Mouse (Mus musculus): Measurements from ENCODE around the gene 4933427D14Rik.

The 4933427D14Rik gene

DNA sequence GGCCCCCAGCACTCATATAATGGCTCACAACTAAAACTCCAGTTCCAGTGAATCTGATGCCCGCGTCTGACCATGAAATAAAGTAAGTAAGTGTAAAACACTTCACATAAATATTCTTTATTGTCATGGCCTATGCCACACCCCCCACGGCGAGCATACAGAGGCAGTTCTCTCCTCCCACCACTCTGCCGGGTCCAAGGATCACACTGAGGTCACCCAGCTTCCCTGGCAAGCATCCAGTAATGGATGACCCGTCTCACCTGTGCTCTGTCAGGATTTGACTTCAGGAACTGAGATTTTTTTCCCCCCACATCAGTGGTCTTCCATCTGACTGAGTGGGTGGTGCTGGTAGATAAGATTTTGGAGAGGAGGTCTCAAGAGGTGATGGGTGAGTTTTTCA is 67.1 kb downstream of the 4933427D14Rik start:
- DNase-seq (ENCODE audit: low read depth, low spot score): no peak

GRCm38 (mm10) chr11:72136231-72136982 is 70.9 kb downstream of the 4933427D14Rik start:
- DNase-seq (ENCODE audit: low read depth, low spot score): no peak

DNA sequence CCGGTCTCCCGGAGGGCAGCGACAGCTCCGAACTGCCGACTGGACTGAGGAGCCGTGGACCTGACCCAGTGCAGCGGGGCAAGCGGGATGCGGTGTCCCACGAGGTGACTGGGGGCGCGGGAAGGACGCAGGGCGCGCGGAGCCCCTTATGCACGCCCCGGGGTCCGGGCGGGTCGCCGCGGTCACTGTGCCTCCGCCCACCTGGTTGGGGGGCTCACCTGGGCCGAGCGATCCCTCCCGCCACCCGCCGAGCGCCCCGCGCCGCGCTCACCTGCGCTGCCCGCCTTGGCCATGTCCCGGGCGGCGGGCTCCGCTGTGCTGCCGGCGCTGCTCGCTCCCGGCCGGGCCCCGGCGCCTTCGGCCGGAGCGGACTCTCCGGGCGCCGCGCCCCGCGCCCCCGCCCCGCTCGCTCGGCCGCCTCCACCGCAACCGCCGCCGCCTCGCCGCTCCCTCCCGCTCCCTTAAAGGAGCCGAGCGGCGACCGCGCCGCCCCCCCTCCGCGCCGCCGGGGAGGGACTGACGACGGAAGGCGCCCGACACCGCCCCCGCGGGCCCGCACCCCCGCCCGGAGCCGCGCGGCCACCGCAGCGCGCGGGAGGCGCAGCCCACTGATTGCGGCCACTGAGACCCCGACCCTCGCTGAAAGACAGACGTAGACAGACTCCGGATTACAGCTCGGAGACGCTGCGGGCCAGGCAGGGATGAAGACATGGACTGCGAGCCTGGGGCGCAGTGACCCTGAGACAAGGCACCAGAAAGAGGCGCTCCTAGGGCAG is 71.7 kb downstream of the 4933427D14Rik start, which contains the start of gene Pitpnm3:
TSS of gene Pitpnm3 (minus strand) at position 396 of the 776 bp plus-strand sequence.
- DNase-seq (ENCODE audit: low read depth, low spot score): peak; percentile 20

DNA sequence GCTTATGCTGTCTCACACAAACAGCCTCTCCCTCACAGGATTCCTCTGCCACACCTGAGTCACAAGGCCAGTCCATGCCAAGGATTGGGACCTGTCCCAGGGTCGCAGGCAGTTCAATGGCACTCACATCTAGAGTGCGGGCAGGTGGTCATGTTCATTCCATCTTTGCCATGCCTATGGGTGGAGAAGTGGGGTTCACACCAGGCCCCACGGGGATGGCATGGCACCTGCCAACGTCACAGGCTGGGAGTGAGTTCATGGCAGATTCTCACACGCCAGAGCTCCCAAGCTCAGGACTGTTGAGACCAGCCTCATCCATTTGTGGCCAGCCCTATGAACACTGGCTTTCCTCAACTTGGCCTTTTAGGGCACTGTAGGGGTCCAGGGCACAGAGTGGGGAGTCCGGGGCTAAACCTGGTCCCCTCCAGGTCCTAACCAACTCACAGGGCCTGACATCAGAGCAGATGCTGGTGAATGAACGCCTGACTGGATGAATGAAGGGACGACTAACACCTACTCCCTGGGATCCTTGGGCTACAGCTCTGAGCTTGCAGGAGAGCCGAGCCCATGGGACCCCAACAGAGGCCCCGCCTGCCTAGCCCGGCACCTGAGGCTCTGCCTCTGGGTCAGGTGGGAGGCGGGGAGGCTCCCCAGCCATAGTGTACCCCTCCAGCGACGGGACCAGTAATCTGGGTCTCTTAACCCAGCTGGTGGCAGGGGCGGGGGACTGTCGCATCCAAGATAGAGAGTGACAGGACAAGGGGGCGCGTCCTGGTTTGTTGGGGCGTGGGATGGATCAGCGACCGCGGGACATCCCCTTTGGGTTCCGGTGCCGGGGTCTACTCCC is 72.5 kb downstream of the 4933427D14Rik start:
- DNase-seq (ENCODE audit: low read depth, low spot score): peak; percentile 19

DNA sequence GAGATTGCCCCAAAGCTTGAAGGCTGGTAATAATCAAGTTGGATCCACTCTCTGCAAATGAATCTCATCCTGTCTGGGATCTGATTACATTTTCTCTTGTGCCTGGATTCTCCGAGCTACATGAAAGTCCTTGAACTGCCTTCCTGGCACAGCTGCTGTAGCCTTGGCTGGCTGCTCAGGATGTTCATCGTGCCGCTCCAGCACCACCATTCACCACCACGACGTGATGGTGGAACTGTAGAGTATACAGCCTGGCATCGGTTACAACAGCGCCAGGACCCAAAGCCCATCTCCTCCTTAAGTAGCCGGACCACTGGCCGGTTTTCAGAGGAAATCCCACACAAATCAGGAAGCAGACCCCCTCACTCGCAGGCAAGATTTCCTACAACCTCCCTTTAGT is 74.2 kb downstream of the 4933427D14Rik start:
- DNase-seq (ENCODE audit: low read depth, low spot score): no peak

DNA sequence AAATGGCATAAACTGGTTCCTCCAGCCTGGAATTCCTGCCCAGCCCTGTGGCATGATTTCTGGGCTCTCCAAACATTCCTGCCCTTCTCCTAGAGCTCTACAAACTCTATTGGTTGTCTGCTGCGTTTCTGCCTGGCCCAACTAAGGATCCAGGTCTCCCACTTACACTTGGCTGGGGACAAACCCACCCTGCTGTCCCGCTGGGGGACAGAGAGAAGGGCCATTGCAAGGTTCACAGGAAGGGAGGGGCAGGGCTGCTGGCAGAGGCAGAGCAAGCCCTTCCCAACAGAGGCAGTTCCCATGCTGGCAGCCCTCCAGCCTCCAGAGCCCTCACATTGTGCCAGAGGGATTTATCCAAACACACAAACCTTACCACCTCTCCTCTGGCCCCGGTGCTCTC is 75.0 kb downstream of the 4933427D14Rik start:
- no peak for DNase-seq (ENCODE audit: low read depth, low spot score)

DNA sequence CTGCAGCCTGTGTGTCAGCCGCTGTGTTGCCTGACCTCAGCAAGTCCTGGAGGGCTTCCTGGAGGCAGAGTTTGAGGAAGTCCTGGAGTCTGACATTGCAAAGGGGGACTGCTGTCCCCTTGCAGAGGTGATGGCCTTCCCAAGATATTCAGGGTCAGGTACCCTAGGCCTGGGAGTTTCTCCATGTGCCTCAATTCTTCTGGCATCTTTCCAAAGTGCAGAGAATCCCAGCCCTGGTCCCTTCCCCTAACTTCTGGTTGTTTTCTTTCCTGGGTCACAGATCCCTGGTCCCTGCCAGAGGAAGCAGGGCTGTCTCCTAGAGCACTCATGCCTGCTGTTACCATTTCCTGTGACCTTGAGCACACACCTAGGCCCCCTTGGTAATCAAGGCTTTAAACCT is 75.6 kb downstream of the 4933427D14Rik start:
- peak; percentile 27 for DNase-seq (ENCODE audit: low read depth, low spot score)

- no peak for DNase-seq (ENCODE audit: low read depth, low spot score)
These were observed 76.4 kb downstream of the 4933427D14Rik start for GRCm38 (mm10) chr11:72130905-72131304.

DNA sequence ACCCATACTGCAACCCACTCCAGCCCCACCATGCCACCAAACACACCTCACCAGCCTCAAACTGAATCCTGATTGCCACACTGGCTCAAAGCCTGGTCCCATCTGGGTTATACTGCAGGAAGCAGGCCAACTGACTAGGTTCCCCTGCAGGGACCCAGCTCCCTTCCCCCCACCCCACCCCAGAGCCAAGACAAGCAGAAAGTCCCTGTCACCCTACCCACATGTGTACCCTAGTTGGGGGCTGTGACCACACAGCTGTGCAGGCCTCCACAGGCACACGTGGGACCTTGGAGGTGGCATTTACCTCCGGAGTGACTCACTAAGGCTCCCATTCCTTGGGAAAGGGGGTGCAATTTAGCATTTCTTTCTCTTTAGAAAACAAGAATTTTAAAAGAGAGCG is 76.8 kb downstream of the 4933427D14Rik start:
- DNase-seq (ENCODE audit: low read depth, low spot score): no peak

- DNase-seq (ENCODE audit: low read depth, low spot score): no peak
These were observed 77.2 kb downstream of the 4933427D14Rik start for GRCm38 (mm10) chr11:72130021-72130420.

DNA sequence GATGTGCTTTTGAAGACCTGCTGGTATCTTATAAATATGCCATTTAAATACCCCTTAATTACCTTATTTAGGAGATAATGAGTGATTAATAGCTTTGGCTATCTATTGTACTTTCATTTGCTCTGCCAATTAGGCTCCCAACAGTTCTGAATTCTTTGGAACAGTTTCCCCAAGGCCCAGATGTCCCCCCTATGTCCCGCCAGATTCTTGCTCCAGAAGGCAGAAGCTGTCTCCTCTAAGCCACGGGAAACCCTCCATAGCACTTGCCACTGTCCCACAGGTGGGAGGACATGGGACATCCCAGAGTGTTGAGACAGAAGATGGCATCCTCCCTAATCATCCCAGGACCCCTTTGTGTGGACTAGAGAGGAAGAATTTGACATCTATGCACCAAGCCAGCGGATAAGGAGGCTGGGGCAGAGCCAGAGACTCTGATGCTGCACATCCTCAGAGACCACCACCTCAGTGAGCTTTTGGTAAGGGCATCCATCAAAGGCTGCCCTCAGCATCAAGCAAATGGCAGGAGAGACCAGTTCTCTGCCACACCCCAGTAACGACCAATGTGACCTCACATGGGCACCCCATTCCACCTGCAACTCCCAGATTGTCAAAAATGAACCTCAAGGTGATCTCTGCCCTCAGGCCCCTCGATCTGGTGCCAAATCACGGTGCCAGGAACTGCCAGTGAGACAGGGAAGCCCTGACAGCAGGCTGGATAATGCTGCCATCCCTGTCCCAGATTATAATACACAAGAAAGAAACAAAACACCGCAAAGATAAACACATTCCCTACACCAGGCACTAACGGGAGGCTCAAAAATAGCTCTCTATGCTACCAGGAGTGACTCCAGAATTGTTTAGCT is 78.0 kb downstream of the 4933427D14Rik start:
- no peak for DNase-seq (ENCODE audit: low read depth, low spot score)

DNA sequence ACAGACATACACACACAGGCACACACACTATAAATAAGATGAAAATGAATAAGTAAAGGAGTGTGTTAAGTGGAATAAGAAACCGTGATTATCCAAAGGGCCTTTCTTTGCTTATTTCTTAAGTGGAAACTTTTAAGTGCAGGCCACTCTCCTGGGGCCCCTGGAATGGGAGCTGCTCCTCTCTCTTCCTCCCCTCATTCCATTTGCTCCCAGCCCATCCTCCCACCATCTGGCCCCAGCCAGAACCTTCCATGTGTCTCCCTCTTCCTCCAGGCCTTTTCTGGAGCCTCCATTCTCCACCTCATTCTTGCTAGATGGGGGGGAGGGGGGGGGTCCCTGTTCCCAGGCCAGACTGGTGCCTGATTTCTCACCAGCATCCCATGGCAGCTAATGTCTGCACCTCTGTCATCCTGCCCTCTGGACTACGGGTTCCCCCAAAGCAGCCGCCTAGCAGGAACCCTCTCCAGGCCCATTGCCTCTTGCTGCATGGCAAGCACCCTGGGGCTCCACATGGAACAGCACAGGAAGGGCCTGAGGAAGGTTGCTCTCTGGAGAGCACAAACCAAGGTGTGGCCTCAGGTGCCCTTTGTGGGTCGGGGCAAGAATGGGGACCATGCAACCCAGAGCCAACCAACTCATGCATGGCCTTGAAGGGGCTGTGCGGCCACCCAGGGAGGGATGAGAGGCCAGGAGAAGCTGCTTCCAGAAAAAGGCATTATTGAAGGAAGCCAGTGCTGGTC is 79.6 kb downstream of the 4933427D14Rik start:
- no peak for DNase-seq (ENCODE audit: low read depth, low spot score)

- DNase-seq (ENCODE audit: low read depth, low spot score): no peak
These were observed 81.5 kb downstream of the 4933427D14Rik start for GRCm38 (mm10) chr11:72125781-72126180.

DNA sequence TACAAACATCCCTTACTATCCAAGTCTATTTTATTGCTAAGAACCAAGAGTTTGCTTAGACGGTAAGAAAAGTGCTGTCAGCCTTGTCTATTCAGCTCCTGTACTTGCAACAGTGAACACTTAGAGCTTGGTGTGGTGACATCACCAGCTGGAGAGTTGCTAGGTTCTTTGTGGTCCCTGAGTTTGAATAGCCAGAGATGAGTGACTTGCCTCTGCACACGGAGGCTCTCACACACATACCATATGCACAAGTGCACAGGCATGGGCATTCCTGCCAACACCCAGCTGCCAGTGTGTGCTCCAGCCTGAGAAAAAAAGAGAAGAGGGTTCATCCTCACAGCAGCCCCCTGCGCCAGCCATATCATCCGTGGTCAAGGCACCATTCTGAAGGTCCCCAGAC is 83.7 kb downstream of the 4933427D14Rik start:
- no peak for DNase-seq (ENCODE audit: low read depth, low spot score)

DNA sequence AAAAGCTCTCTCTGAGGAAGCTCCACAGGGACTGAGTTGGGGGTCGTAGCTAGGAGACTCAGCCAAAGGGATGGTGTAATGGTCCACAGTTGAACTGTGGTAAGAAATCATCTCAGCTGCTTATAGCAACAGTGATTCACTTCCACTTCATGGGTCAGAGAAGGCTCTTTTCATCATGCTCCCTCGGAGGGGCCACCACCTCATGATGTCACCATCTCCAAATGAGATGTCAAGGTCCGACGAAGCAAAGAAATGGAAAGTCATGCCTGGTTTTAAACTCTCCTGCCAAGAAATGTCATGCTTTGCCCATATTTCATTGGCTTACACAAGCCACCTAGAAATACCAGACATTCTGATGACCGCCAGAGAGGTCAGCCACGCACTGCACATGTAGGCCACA is 86.9 kb downstream of the 4933427D14Rik start:
- DNase-seq (ENCODE audit: low read depth, low spot score): no peak

DNA sequence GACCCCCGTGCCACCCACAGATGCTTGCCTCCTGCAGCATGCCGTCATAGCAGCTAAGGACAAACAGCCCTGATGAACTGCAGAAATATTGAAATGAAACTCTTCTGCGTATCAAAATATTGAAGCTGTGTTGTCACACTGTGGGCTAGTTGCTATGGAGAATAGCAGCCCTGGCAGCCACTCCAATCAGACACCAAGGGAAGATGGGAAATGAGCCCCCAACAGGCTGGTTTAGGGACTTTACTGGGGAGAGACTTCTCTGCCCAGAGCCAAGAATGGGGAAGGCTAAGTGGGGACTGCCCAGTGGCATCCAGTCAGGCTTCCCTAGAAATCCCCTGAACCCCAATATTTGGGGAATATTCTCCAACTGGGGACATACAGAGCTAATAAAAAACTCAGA is 88.6 kb downstream of the 4933427D14Rik start:
- DNase-seq (ENCODE audit: low read depth, low spot score): no peak

DNA sequence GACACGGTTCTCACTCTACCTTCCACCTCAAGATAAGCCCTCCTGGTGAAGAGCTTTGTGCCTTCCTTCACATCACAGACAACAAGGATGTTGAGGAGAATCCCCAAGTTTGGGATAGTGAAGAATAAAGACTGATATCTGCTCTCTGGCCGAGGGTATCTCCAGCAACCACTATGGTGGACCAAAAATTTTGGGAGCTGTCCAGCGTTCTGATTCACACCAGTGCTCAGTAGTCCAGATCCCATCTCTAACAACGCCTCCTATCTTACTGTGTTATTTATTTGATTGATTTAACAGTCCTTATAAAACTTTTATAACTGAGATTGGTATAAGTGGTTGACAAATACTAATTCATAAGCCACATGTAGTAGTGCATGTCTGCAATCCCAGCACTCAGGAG is 94.0 kb downstream of the 4933427D14Rik start:
- peak; percentile 39 for DNase-seq (ENCODE audit: low read depth, low spot score)

- no peak for DNase-seq (ENCODE audit: low read depth, low spot score)
These were observed 96.5 kb downstream of the 4933427D14Rik start for GRCm38 (mm10) chr11:72110726-72111125.

DNA sequence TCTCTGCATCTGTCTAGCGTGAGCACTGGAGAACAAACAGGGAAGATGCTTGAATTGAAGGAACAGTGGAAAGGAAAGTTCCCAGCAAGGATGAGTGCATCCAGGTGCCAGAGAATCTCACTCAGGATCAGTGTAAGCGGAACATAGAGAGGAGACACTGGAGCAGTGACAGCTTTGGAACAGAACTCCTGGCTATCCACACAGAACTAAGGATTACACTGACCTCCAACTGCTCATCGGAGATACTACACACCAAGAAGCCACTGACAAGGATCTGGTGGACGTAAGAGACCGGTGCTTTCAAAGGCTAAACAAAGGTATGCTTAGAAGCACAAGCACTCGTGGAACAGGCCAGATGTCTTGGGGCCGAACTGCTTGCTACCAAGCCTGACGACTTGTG is 103.0 kb downstream of the 4933427D14Rik start:
- DNase-seq (ENCODE audit: low read depth, low spot score): no peak

All from R1 (cell line).